Mouse (Mus musculus) lung, adult 2 months (tissue): Measurements from ENCODE around the gene Prkg1. TPM values are rescaled to one million over a fixed set of nuclear protein-coding genes. Genes with fewer than 3 reads are reported as not detected.

Source experiments
- DNase-seq: peaks from one replicate; pipeline ENCODE4 v3.0.0; 2022
- H3K4me1 ChIP-seq: fragments of 200-500 bp; 2 replicates; pipeline ENCODE4 v1.6.1; 2011; ENCODE audit warnings: low read length; ENCODE audit not compliant: control insufficient read depth, insufficient read depth
- H3K4me3 ChIP-seq: fragments of 200-500 bp; replicated peaks from 2 replicates; pipeline ENCODE3; 2011; ENCODE audit warnings: low read depth, mild to moderate bottlenecking, control low read depth, low read length; ENCODE audit errors: extremely low read depth
- CTCF ChIP-seq: fragments of 200-500 bp; IDR thresholded peaks from 2 replicates; pipeline ENCODE4 v1.5.1; 2011; ENCODE audit warnings: mild to moderate bottlenecking, low read length, control low read depth; ENCODE audit not compliant: insufficient read depth
- POLR2A ChIP-seq: fragments of 200-500 bp; IDR thresholded peaks from 2 replicates; pipeline ENCODE4 v1.6.1; 2011; ENCODE audit warnings: low read depth, mild to moderate bottlenecking, control low read depth, low read length, borderline replicate concordance; ENCODE audit errors: extremely low read depth
- WGBS: fragments of 180-500 bp; shearing (Covaris S2); methylation state at CpG from one replicate; pipeline ENCODE4 v1.1.7; 2018; 5-methylcytosine and 5-hydroxymethylcytosine counted together
- polyA plus RNA-seq: library from polyadenylated mRNA; depleted of rRNA; stranded (reverse); fragments of >200 nt; gene quantifications from 2 replicates; pipeline ENCODE4 v1.2.3, GENCODE M21; 2012

The Prkg1 gene
- polyA plus RNA-seq, 1 experiment = 6.0 TPM

DNA sequence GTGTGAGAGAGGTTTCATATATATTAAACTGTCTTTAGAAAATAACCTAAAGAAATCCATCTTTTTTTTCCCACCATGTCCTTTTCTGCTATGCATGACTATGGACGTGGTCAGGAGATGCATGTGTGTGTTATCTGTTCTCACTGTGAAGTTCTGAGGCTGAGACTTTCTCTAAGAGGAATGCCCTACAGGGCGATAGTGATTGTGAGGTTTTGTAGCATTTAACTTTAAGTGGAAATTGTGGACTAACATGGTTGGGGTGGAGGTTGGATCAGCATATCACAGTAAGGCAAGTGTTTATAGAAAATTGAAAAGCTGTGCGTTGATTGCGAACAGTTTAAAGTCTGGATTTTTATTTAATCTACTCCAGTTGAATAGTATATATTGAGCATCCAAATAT lies 618 bp upstream of the Prkg1 start:
- Histone ChIP-seq H3K4me3 (no peak overlapping the region), H3K4me1 (no peaks in the 10 kb centered on the region; the same call in none of the 2 replicates)
- no peak for DNase-seq
- TF ChIP-seq CTCF (no peak), POLR2A (no peak)
- 47% methylated on average over 4 of the region's 4 CpGs for WGBS

DNA sequence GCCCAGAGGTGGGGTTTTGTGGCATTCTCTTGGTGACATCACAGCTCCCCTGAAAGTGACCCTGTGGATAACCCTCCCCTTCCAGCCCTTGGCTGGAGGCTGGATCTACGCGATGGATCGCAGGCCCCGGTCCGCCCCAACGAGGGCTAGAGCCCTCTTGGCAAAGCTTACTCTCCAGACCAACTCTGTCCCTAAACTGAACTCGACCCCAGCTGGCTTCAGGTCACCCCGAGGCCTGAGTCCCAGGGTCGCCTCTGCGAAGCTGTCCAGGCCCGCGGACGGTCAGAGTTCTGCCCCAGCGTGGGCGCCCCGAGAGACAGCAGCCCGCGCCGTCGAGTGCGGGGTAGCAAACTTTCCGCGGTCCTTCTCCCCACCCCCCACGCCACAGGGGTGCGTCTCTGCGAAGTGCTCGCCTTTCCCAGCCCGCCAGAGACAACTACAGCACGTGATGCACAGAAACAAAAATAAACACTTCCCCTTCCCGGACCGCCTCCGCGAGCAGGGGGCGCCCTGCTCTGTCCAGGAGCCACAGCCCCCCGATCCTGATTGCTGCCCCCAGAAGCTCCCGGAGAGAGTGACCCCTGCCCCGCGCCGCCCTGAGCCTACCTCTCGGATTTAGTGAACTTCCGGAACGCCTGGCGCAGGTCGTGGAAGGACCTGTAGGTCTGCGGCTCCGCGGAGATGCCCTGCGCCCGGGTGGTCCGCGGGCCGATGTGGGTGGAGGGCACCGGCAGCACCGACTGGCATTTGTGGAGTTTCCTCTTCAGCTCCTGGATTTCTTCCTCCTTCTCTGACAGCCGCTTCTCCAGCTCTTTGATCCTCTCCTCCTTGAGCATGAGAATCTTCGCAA lies 657 bp downstream of the Prkg1 start:
- Histone ChIP-seq H3K4me3 (peak overlapping the region; percentile 66), H3K4me1 (no peaks in the 10 kb centered on the region; the same call in none of the 2 replicates)
- DNase-seq = peak; percentile 58
- TF ChIP-seq POLR2A (no peak; the same call in 1 of the 2 replicates), CTCF (no peak)
- WGBS = 3% methylated on average over 55 of the region's 56 CpGs

DNA sequence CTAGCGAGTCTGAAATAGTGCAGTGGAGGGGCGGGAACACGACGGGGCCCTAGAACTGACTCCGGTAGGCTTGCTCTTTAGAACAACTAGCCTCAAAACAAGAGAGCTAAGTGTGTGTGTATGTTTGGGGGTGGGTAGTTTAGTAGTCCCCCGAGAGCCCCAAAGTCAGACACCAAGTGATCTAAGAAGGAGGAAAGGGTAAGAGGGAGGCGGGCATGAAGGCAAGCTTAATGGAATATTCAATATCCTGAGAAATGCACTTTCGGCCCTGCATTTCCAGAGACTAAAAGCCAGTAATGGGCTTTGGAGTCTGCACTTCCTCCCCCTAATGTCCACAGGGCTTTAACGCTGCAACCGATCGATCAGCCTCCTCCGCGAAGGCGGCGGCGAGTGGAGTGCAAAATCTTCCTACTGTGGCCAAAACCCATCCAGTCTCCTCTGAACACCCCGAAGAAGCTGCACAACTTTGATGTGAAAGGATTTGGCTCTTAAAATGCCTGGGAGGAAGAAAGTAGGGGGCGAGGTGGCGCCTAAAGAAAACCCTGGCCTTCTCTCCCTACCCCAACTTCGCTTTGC lies 1.5 kb downstream of the Prkg1 start:
- Histone ChIP-seq H3K4me1 (no peaks in the 10 kb centered on the region; the same call in none of the 2 replicates), H3K4me3 (peak overlapping the region; percentile 66)
- WGBS = 60% methylated on average over 20 of the region's 20 CpGs
- no peak for DNase-seq
- TF ChIP-seq POLR2A (no peak), CTCF (no peak)

DNA sequence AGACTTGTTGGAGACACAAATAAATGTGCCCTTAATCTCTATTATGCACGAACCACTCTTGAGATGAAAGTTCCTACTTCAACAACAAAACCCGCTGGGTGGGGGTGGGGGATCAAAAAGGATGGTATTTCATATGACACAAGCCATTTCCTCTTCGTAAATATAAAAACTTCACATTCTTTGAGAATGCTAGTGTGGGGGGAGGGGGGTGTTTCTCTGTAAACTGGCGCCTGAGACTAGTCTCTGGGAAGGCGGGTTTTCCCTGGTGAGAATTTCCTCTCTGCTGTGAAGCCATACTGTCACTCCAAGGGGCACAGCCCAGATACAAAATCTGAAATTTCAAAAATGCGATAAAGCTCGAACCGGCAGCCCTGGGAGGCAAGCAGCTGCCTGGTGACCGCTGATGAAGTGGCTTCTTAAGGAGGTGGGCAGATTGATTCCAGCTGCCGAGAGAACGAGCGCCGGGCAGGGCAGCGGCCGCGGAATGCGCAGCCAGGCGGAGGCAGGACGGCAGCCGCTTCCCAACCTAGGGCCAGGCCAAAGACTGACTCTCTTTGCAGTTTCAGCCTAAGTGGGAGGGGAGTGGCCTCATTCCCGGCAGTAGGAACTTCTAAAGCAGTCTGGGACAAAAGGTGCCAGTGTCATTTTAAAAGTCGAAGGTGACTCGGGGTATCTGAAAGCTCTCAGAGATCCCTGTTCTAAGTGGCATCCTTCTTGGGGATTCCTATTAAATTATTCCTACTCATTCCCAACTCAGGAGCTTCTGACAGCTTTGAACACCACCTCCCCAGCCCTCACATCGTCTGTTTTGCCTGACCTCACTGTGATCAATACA lies 2.2 kb downstream of the Prkg1 start:
- peak; percentile 66 for DNase-seq
- peak overlapping the region; percentile 40 for H3K4me3 ChIP-seq
- WGBS = 2% methylated on average over 24 of the region's 24 CpGs

DNA sequence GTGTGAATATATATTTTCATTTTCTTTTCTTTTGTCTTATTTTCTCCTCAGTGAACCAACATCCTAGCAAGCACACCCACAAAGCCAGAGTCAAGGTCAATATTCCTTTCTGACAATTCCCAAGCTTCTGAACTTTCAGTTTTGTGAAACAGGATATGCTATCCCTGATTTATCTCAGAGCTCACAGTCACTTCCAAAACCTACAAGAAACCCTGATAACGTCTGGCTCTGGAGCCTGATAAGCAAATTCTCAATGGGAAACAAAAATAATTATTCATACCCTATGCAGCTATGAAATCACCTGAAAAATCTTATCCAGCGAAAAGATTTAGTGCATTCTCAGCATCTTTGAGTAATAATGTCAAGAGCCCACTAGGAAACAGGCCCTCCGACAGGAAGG lies 5.0 kb downstream of the Prkg1 start:
- DNase-seq = no peak
- WGBS = 51% methylated on average over 3 of the region's 3 CpGs
- no peak overlapping the region for H3K4me3 ChIP-seq
- H3K4me1 ChIP-seq = no peaks in the 10 kb centered on the region; the same call in none of the 2 replicates
- TF ChIP-seq POLR2A (no peak), CTCF (no peak)

More for the DNA sequence above, 2.2 kb downstream of the Prkg1 start:
- TF ChIP-seq CTCF (no peak), POLR2A (peak; percentile 63; the same call in 1 of the 2 replicates)
- H3K4me1 ChIP-seq = no peaks in the 10 kb centered on the region; the same call in none of the 2 replicates

DNA sequence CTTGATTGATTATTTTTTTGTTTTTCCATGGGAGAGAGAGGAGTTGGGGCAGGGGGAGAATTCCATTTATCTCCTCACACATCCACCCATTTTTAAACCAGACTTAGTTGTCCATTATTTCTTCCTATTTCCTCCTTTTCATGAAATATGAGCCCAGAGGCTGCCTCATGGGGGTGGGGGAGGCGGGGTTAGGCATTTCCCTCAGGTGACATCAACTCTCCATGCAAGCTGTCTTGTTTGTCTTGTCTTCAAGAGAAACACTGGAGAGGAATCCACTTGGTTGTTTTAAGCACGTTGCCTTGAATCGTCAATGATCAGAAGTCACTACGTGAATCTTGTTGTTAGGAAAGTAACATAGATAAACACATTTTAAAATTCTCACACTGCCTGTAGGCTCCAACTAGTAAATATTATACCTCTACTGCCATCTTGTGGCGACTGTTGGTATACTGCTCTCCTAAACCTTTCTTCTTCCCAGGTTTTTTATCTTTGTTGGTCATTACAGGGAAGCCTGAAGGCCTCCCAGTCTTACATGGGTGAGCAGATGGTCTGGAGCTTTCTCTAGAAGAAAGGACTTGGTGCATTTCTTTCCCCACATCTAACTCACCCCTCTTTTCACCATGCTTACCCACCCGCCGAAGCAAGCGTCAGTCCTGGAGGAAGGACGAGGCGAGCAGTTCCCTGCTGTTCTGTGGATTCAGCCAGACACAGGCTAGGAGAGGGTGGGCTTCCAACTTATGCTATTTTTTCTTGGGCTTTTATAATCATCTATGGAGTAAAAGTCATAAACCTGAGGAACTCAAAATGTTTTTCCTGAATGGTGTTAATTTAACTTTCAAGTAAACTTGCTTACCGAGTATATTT lies 8.7 kb downstream of the Prkg1 start:
- Histone ChIP-seq H3K4me3 (no peak overlapping the region), H3K4me1 (peaks cover 3% of the 10 kb centered on the region; the same call in 1 of the 2 replicates)
- TF ChIP-seq POLR2A (no peak), CTCF (0 out of 2 replicates have a peak, but pooled peaks have one; percentile 1)
- DNase-seq = peak; percentile 40
- WGBS = 47% methylated on average over 11 of the region's 11 CpGs

DNA sequence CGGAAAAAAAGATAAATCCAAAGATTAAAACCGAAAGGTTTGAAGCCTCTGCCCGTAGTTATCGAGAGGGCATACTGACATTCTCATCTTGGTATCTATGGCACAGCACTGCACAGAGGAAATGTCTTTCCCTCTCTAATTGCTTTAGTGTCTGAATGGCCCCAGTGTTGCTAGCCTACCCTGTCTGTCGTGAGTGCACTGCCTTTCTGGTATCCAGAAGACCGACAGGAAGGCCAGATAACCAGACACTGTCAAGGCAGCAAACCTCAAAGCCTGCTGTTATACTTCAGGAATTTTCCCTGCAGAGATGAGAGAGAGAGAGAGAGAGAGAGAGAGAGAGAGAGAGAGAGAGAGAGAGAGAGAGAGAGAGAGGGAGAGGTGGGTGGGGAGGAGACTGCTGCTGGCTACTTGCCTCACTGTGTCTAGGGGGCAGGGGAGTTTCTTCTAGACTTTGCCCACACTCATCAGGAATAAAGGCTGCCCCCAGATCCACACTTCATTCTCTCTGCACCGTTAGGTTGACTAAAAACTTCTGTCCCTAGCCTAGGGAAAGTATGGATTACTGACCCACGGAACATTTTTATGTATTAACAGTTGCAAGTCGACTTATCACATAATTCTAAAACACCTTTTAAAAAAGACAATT lies 10.1 kb downstream of the Prkg1 start:
- TF ChIP-seq CTCF (no peak), POLR2A (no peak)
- H3K4me3 ChIP-seq = no peak overlapping the region
- no peak for DNase-seq
- peaks cover 3% of the 10 kb centered on the region; the same call in 1 of the 2 replicates for H3K4me1 ChIP-seq
- 47% methylated on average over 9 of the region's 9 CpGs for WGBS
